22 mouse cellular contexts compared by ENCODE assay signal in genomic region chr3:108513465-108513864, GRCm38 (mm10). TPM values are rescaled to one million over a fixed set of nuclear protein-coding genes. Genes with fewer than 3 reads are reported as not detected.
DNase-seq lines count a peak whose midpoint lies in the region; ATAC-seq lines count a peak whose summit lies in the region.
"Had no signal": no experiment of that assay in that cellular context is flagged by ENCODE, and none has a peak within 500 bp of the region (broad histone marks: within the 10 kb centered on the region; RNA-seq: fewer than 3 reads in every experiment).

No protein-coding gene starts in this region.

- no peaks in the 10 kb centered on the region for H3K27me3 ChIP-seq in midbrain, embryonic 11.5 days (ENCODE audit: control insufficient read depth, insufficient read depth, low read length)
- H3K27me3 ChIP-seq in midbrain, embryonic 15.5 days (replicated peaks), result no peaks in the 10 kb centered on the region
- H3K27me3 ChIP-seq: embryonic facial prominence, embryonic 12.5 days; forebrain, embryonic 15.5 days; Patski had no signal

- H3K9me3 ChIP-seq in midbrain, embryonic 11.5 days (ENCODE audit: control insufficient read depth, low read length), result no peaks in the 10 kb centered on the region
- no peaks in the 10 kb centered on the region for H3K9me3 ChIP-seq in midbrain, embryonic 15.5 days
- H3K9me3 ChIP-seq: embryonic facial prominence, embryonic 10.5 days; embryonic facial prominence, embryonic 12.5 days; forebrain, embryonic 13.5 days; forebrain, embryonic 15.5 days; G1E had no signal

- H3K9ac ChIP-seq in midbrain, embryonic 11.5 days (ENCODE audit: low read length), result no peak overlapping the region
- no peak overlapping the region for H3K9ac ChIP-seq in midbrain, embryonic 15.5 days
- H3K9ac ChIP-seq: embryonic facial prominence, embryonic 12.5 days; forebrain, embryonic 13.5 days; forebrain, embryonic 15.5 days; forebrain, postnatal 0 days had no signal

- H3K4me2 ChIP-seq in midbrain, embryonic 11.5 days, result no peak overlapping the region
- H3K4me2 ChIP-seq in midbrain, embryonic 15.5 days, result no peak overlapping the region
- H3K4me2 ChIP-seq: embryonic facial prominence, embryonic 12.5 days; forebrain, embryonic 13.5 days; forebrain, embryonic 15.5 days had no signal

- H3K27ac ChIP-seq in midbrain, embryonic 11.5 days (ENCODE audit: low read depth, low read length), result no peak overlapping the region
- H3K27ac ChIP-seq in midbrain, embryonic 15.5 days, result no peak overlapping the region
- H3K27ac ChIP-seq: embryonic facial prominence, embryonic 10.5 days; embryonic facial prominence, embryonic 12.5 days; forebrain, embryonic 13.5 days; forebrain, embryonic 15.5 days had no signal

- intact Hi-C loops in left cerebral cortex, postnatal 25 days (cut with DNase I), result no loop called here

- peak; percentile 47 for DNase-seq in midbrain, embryonic 11.5 days (ENCODE audit: low spot score, missing footprints)
- DNase-seq in R1 (ENCODE audit: low read depth, low spot score) (peak; percentile 89), ZHBTc4 (ENCODE audit: low read depth, low spot score) (peak; percentile 87)
- no peak for DNase-seq in left cerebral cortex, postnatal 25 days (ENCODE audit: low spot score in 2 of 2)
- no peak for DNase-seq in right cerebral cortex, postnatal 10 days (ENCODE audit: low spot score in 2 of 2)
- DNase-seq: adrenal gland, adult 2 months; adrenal gland, postnatal 14 days; adrenal gland, postnatal 36 days; cerebellum, adult 11-12 months; cerebellum, adult 2 months; cerebellum, adult 9-10 months; cerebellum, postnatal 10 days; cerebellum, postnatal 25 days; forebrain, postnatal 0 days had no signal

- H3K4me1 ChIP-seq in midbrain, embryonic 11.5 days (ENCODE audit: control insufficient read depth, insufficient read depth, low read length), result peaks cover 5% of the 10 kb centered on the region
- H3K4me1 ChIP-seq in midbrain, embryonic 15.5 days, result no peaks in the 10 kb centered on the region; the same call in 1 of the 2 replicates
- H3K4me1 ChIP-seq: embryonic facial prominence, embryonic 12.5 days had no signal

- H3K4me3 ChIP-seq in midbrain, embryonic 11.5 days (ENCODE audit: low read depth, low read length), result no peak overlapping the region
- no peak overlapping the region for H3K4me3 ChIP-seq in midbrain, embryonic 15.5 days
- H3K4me3 ChIP-seq: embryonic facial prominence, embryonic 10.5 days; embryonic facial prominence, embryonic 12.5 days; forebrain, embryonic 13.5 days; forebrain, embryonic 15.5 days had no signal

- H3K36me3 ChIP-seq in midbrain, embryonic 11.5 days (ENCODE audit: control insufficient read depth, insufficient read depth, low read length), result no peaks in the 10 kb centered on the region
- no peaks in the 10 kb centered on the region for H3K36me3 ChIP-seq in midbrain, embryonic 15.5 days (replicated peaks)
- H3K36me3 ChIP-seq: embryonic facial prominence, embryonic 10.5 days; embryonic facial prominence, embryonic 12.5 days; forebrain, embryonic 15.5 days; G1E had no signal

- WGBS in midbrain, embryonic 11.5 days, result 53% methylated on average over 3 of the region's 3 CpGs
- 51% methylated on average over 3 of the region's 3 CpGs for WGBS in midbrain, embryonic 15.5 days

- ATAC-seq in midbrain, embryonic 11.5 days (ENCODE audit: low FRiP score), result no peak
- no peak for ATAC-seq in midbrain, embryonic 15.5 days (replicated peaks)
- ATAC-seq: forebrain, embryonic 13.5 days; forebrain, embryonic 15.5 days; forebrain, postnatal 0 days; Patski had no signal

RNA-seq across cellular contexts. Expression of gene 1700013F07Rik, which starts 20.5 kb away (rescaled TPM):
- 0.51 and 0.72 TPM in 2 replicates for polyA plus RNA-seq in midbrain, embryonic 11.5 days (2014; fragmentation: Nextera tagmentation; extraction: Ambion mirVana)
- polyA plus RNA-seq in midbrain, embryonic 15.5 days (2015; fragmentation: Nextera tagmentation; extraction: Ambion mirVana), result 2.8 and 3.5 TPM in 2 replicates
- 1 to 10 TPM in 1 of 2 experiments, under 1 TPM in 1; 0.92 to 1.6 TPM for total RNA-seq in left cerebral cortex, postnatal 25 days (2021)
- total RNA-seq: adrenal gland, adult 2 months; adrenal gland, postnatal 14 days; adrenal gland, postnatal 36 days; G1E had no signal
- polyA plus RNA-seq: adrenal gland, adult 2 months; C2C12; embryonic facial prominence, embryonic 10.5 days; G1E had no signal

RNA-seq across cellular contexts. Expression of gene 5330417C22Rik, which starts 22.9 kb away (rescaled TPM):
- 2.7 and 2.9 TPM in 2 replicates for polyA plus RNA-seq in midbrain, embryonic 11.5 days (2014; fragmentation: Nextera tagmentation; extraction: Ambion mirVana)
- 18.9 and 19.4 TPM in 2 replicates for polyA plus RNA-seq in midbrain, embryonic 15.5 days (2015; fragmentation: Nextera tagmentation; extraction: Ambion mirVana)
- 10 to 100 TPM; 28.2 to 36.0 TPM for total RNA-seq in left cerebral cortex, postnatal 25 days (2021)
- polyA plus RNA-seq: G1E had no signal

RNA-seq across cellular contexts. Expression of gene Tmem167b, which starts 48.8 kb away (rescaled TPM):
- 57.2 and 66.8 TPM in 2 replicates for polyA plus RNA-seq in midbrain, embryonic 11.5 days (2014; fragmentation: Nextera tagmentation; extraction: Ambion mirVana)
- polyA plus RNA-seq in midbrain, embryonic 15.5 days (2015; fragmentation: Nextera tagmentation; extraction: Ambion mirVana), result 56.1 TPM in 2 replicates
- 10 to 100 TPM; 42.5 to 44.7 TPM for total RNA-seq in left cerebral cortex, postnatal 25 days (2021)

RNA-seq across cellular contexts. Expression of gene Taf13, which starts 58.0 kb away (rescaled TPM):
- 89.4 and 90.8 TPM in 2 replicates for polyA plus RNA-seq in midbrain, embryonic 11.5 days (2014; fragmentation: Nextera tagmentation; extraction: Ambion mirVana)
- polyA plus RNA-seq in midbrain, embryonic 15.5 days (2015; fragmentation: Nextera tagmentation; extraction: Ambion mirVana), result 53.8 and 54.6 TPM in 2 replicates
- total RNA-seq in left cerebral cortex, postnatal 25 days (2021), result 10 to 100 TPM; 34.9 to 35.4 TPM

Comparison
In these comparisons a context has a peak if more than half of its experiments do, and no peak if none do; other contexts are left out.
1. DNase-seq: peak in midbrain, embryonic 11.5 days (single experiment), R1 (single experiment) and ZHBTc4 (single experiment); none in left cerebral cortex, postnatal 25 days (0 of 2) and right cerebral cortex, postnatal 10 days (0 of 2).